Mouse (Mus musculus): ENCODE measurements at regions not wholly inside any gene's neighbourhood (a gene's known extent, or its start where the extent isn't known, plus 50 kb on each side); places are given as distances from the start of the nearest gene placed in this dataset.

- no peak for DNase-seq
These were observed 458.7 kb downstream of the Tmem135 start for GRCm38 (mm10) chr7:88945338-88945737.

DNA sequence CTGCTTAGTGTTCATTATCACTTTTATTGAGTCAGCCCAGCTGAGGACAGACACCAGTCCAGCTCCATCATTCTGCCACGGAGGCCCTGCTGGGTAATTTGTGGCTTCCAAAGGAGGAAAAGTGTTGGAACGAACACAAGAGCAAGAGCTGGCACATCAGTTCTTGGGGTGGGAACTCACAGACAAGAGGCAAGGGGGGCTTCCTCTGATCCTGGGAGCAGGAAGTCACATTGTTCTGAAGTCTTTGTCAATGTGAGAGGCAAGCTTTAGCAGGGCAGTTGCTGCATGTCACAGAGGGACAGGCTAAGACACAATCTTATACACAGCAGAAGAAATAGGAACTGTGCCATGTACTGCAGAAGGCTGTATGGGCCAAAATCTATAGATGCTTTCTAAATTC, 459.1 kb downstream of the Tmem135 start:
- DNase-seq: peak; percentile 23 to 52

DNA sequence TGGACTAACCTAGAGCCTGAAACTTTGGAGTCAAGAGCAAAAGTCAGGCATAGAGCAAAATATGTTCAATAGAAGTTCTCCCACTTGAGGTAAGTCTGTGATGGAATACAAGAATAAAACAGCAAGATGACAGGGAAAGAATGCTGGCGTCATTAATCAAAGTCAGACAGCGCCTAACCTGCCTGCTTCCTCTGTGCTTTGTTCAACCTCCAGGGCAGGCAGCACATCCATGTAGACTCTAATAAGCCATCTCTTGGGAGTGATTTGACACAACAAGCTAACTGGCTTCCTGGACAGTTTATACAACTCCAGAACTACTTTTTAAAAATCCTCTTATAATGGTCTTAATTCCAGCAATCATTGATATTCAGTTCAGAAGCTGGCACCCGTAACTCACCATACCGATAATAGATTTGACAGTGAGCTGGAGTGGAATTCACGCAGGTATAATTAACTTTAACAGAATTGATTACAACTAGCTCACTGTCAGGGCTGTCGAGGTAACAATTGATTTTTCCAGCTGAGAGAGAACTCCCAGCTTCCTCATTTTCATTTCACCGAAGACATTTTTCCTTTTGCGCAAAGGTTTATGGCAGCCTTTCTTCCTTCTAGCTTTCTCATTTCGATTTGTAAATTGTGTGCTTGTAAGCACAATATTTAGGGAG, 462.6 kb downstream of the Tmem135 start:
- DNase-seq: no peak

- no peak for DNase-seq
These were observed 463.8 kb downstream of the Tmem135 start for GRCm38 (mm10) chr7:88940196-88940595.

DNA sequence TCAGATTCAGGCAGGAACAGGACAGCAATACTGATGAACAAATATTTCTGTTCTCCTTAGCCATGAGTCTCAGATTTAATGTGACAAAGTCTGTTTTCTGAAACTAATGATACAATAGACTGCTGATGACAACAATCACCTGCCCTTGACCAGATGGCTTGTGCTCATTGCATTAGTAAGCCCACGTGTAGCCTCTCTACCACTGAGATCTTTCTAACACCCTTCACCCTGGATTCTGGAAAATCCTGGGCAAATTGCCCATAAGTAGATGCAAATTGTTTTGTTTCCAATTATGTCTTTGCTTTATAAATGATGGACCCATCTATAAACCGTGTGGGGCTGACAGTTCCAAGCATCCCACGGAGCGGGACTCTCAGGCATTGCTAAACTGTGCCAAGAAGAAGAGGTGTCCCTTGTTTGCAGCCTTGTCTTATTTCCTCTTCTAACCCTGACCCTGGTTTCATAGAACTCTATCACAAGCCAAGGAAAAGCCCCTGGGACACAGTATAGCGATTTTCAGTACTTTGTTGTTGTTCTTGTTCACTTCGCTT, 475.7 kb downstream of the Tmem135 start:
- no peak for DNase-seq
